Mouse (Mus musculus) erythroid progenitor cell, adult 5-6 weeks (primary cell): Measurements from ENCODE around the gene Slco4a1. TPM values are rescaled to one million over a fixed set of nuclear protein-coding genes. Genes with fewer than 3 reads are reported as not detected.

Source experiments
- ATAC-seq: replicated peaks from 2 replicates; pipeline ENCODE4 v1.8.0; 2016; ENCODE audit warnings: moderate number of reproducible peaks, mild to moderate bottlenecking, moderate TSS enrichment, inconsistent platforms; ENCODE audit not compliant: poor library complexity, low FRiP score, severe bottlenecking
- total RNA-seq, 2 experiments: library from RNA; stranded (forward) in 1 of 2; stranded (reverse) in 1 of 2; fragments of 150-400 nt in 1 of 2; fragments of 186-747, 209-891 nt in 1 of 2; gene quantifications; 2 replicates each; pipeline versions ENCODE4 v1.2.3 to v1.2.4; 2015 to 2017; ENCODE audit warnings: low replicate concordance in 2 of 2

Gene Slco4a1
- total RNA-seq, 2 experiments from 2014 or later = 5.9 TPM; not detected in 1

- ATAC-seq = no peak
Measured at GRCm38 (mm10) chr2:180499741-180500140, 43.7 kb downstream of the Slco4a1 start, which contains the start of gene Ntsr1. Gene Ntsr1, plus strand, starts transcription at chr2:180499976.

GRCm38 (mm10) chr2:180500726-180501125 lies 44.7 kb downstream of the Slco4a1 start:
- ATAC-seq = no peak

DNA sequence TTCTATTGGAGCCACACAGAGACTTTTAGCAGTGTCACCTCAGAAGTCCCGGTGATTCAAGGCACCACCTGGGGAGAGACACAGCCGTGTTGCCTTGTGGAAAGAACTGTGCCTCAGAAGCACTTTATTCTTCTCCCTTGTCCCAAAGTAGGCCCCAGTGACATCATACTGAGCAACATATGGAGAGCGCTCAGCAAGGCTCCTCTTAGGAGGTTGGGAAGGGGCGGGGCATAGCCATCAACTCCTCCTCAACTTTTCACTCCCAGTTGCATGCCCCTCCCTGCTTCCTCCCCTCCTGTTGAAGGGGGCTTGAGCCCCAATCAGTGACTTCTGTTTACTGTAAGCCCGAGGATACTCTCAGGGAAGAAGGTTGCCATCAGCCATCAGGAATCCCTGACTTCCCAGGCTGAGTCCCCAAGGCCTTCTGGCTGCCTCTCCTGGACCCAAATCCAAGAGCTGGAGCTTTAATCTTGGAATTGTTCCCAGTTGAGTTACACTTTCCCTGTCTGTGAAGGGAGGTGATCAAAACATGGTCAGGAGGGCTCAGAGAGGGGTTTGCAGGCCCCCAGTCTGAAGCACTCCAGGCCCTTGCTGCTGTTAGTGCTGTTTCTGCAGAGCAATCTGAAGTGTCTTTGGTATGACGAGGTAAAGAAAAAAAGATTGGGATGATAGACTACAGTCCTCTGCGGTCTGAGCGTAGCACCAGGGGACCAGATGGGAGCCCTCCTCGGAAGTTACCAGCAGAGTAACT lies 45.3 kb downstream of the Slco4a1 start:
- ATAC-seq = no peak

- ATAC-seq = no peak
Measured at GRCm38 (mm10) chr2:180506281-180506680, 50.2 kb downstream of the Slco4a1 start.

DNA sequence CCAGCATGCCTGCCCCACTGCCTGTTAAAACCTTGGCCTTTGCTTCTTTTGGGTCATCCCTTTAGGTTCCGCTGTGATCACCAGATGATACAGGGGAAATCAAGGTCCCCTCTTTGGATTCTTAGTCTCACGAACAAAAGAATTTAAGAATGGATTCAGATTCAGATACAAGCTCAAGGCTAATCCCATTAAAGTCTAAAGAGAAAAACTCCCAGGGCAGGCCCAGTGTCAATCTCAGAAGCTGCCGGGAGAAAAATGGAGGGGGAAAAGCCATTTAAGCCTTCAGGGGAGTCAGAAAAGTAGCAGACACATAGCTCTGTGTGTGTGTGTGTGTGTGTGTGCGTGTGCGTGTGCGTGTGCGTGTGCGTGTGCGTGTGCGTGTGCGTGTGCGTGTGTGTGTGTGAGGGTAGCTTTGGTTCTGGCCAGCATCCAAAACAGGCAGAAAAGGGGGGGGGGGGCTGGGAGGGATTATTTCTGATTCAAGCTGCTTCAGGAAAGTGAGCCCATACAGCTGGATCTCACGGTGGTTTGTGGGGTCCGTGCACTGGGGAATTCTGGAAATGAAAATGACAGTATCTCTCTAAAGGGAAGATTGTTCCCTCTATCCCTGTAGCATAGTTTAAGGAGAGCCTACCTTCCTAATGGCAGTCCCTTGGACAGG lies 52.5 kb downstream of the Slco4a1 start:
- ATAC-seq = no peak

DNA sequence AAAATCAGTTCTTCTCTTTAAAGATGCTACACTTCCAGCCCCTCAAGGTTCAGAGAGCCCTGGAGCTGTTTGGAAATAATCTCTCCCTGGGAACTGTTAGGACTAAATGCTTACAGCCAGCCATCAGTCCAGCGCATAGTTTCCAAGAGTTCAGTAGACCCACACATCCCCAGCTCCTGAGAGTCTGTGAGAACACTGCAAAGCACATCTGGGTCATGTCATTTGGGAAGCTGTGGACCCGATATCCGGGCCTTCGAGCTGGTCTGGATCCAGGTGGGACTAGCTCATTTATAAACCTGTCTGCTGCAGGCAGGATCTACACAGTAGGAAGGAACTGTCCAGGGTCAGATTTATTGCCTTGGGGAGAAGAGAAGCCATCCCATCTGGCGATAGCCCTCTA lies 54.8 kb downstream of the Slco4a1 start:
- ATAC-seq = no peak

DNA sequence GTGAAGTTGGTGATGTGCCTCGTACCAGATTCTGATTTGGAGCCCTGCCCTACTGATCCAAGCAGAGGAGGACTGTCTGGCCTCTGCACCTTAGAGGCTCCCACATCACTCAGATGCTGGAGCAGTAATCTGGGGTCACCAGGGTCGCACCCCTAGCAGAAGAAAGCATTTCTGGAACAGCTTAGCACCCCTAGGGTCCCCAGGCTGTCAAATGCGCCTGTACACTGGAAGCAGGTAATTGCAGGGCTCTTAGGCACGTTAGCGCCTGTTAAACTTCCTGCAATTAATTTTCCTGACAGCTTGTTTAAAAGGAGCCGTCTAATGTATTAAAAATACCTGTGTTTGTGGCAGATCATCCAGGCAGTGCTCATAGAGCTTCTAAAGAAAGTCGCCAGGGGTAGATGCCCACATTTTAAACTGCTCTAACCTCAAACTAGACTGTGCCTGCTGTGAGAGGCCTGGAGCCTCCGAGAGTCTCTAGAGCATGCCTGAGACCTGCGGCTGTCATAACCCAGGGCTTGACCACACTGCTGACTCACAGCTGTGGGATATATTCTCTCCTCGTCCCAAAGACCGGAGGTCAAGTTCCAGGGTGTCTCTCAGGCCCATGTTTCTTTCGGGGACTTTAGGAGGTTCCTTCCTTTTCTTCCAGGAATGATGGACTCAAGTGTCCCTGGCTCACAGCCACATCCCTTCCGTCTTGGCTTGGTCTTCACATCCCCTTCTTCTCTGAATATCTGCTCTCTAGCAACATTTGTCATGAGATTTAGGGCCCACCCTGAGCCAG lies 56.0 kb downstream of the Slco4a1 start:
- ATAC-seq = no peak

GRCm38 (mm10) chr2:180513019-180513418 lies 57.0 kb downstream of the Slco4a1 start:
- ATAC-seq = no peak

DNA sequence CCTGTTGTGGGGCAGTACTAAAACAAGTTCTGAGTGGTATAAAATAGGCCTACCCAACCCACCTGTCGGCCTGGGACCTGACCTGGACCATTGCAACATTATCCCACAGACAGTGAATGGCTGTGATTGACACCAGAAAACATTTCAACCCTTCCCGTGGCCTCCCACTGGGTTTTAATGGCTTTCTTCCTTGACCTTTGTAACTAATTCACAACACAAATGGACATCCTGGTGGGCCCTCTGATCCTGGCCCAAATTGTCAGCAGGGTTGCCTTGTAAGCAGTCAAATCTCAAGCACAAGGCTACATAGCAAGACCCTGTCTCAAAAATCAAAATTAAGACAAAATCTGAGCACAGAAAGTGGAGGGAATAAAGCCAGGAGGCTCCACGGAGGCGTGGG lies 57.8 kb downstream of the Slco4a1 start:
- no peak for ATAC-seq

- ATAC-seq = no peak
Measured at GRCm38 (mm10) chr2:180521437-180522221, 65.6 kb downstream of the Slco4a1 start.

DNA sequence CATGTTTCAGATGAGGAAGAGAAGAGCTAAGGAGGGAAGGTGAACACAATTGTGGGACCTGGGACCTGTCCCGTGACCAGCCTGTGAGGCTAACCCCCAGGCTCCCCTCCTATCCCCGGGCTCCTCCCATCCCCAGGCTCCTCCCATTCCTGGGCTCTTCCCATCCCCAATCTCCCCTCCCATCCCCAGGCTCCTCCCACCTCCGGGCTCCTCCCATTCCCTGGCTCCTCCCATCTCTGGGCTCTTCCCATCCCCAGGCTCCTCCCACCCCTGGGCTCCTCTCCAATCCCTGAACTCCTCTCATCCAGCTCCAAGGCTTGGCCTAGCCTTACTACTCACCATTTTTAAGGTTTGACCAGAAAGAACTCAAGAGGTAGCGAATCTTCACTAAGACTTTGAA lies 66.8 kb downstream of the Slco4a1 start:
- no peak for ATAC-seq

Other genes starting within 250 kb of the Slco4a1 start
- gene Lama5, start 230.4 kb upstream of the Slco4a1 start, total RNA-seq (2015; ENCODE audit: low replicate concordance) = under 0.01 and 0.42 TPM in 2 replicates
- gene Lama5, start 230.4 kb upstream of the Slco4a1 start, total RNA-seq (2017; ENCODE audit: low replicate concordance) = 0.13 and 0.15 TPM in 2 replicates
- gene Rps21, start 198.9 kb upstream of the Slco4a1 start, total RNA-seq (2015; ENCODE audit: low replicate concordance) = 412 and 611 TPM in 2 replicates
- gene Rps21, start 198.9 kb upstream of the Slco4a1 start, total RNA-seq (2017; ENCODE audit: low replicate concordance) = 390 and 599 TPM in 2 replicates
- gene Cables2, start 182.7 kb upstream of the Slco4a1 start, total RNA-seq (2015; ENCODE audit: low replicate concordance) = 8.8 and 9.4 TPM in 2 replicates
- gene Cables2, start 182.7 kb upstream of the Slco4a1 start, total RNA-seq (2017; ENCODE audit: low replicate concordance) = 7.6 and 9.2 TPM in 2 replicates
- gene Rbbp8nl, start 166.4 kb upstream of the Slco4a1 start, total RNA-seq (2015; ENCODE audit: low replicate concordance) = not detected in 2 replicates
- gene Rbbp8nl, start 166.4 kb upstream of the Slco4a1 start, total RNA-seq (2017; ENCODE audit: low replicate concordance) = not detected in 2 replicates
- not detected in 2 replicates for gene Gata5, start 121.5 kb upstream of the Slco4a1 start, total RNA-seq (2015; ENCODE audit: low replicate concordance)
- not detected in 2 replicates for gene Gata5, start 121.5 kb upstream of the Slco4a1 start, total RNA-seq (2017; ENCODE audit: low replicate concordance)
- not detected in 2 replicates for gene Ntsr1, start 43.7 kb downstream of the Slco4a1 start, total RNA-seq (2015; ENCODE audit: low replicate concordance)
- not detected in 2 replicates for gene Ntsr1, start 43.7 kb downstream of the Slco4a1 start, total RNA-seq (2017; ENCODE audit: low replicate concordance)
- 13.4 and 16.9 TPM in 2 replicates for gene Mrgbp, start 125.1 kb downstream of the Slco4a1 start, total RNA-seq (2015; ENCODE audit: low replicate concordance)
- 12.1 and 14.3 TPM in 2 replicates for gene Mrgbp, start 125.1 kb downstream of the Slco4a1 start, total RNA-seq (2017; ENCODE audit: low replicate concordance)
- gene Ogfr, start 133.0 kb downstream of the Slco4a1 start, total RNA-seq (2015; ENCODE audit: low replicate concordance) = 31.7 and 33.1 TPM in 2 replicates
- 25.0 and 55.8 TPM in 2 replicates for gene Ogfr, start 133.0 kb downstream of the Slco4a1 start, total RNA-seq (2017; ENCODE audit: low replicate concordance)
- 1.1 and 2.1 TPM in 2 replicates for gene Col9a3, start 141.5 kb downstream of the Slco4a1 start, total RNA-seq (2015; ENCODE audit: low replicate concordance)
- 0.51 TPM in 1 of 2 replicates, not detected in the other for gene Col9a3, start 141.5 kb downstream of the Slco4a1 start, total RNA-seq (2017; ENCODE audit: low replicate concordance)
- gene Tcfl5, start 186.5 kb downstream of the Slco4a1 start, total RNA-seq (2015; ENCODE audit: low replicate concordance) = not detected in 2 replicates
- gene Tcfl5, start 186.5 kb downstream of the Slco4a1 start, total RNA-seq (2017; ENCODE audit: low replicate concordance) = not detected in 2 replicates